Mouse (Mus musculus) erythroblast, embryonic 14.5 days (primary cell): Measurements from ENCODE around the gene Vti1a.

ENCODE experiments used
- GATA1 ChIP-seq: IDR thresholded peaks from 2 replicates; pipeline ENCODE4 v1.6.1; 2012; ENCODE audit warnings: low read length, inconsistent platforms, mixed read lengths
- TAL1 ChIP-seq: IDR thresholded peaks from 3 replicates; pipeline ENCODE4 v1.6.1; 2012; ENCODE audit warnings: low read length, inconsistent platforms, mixed read lengths

DNA sequence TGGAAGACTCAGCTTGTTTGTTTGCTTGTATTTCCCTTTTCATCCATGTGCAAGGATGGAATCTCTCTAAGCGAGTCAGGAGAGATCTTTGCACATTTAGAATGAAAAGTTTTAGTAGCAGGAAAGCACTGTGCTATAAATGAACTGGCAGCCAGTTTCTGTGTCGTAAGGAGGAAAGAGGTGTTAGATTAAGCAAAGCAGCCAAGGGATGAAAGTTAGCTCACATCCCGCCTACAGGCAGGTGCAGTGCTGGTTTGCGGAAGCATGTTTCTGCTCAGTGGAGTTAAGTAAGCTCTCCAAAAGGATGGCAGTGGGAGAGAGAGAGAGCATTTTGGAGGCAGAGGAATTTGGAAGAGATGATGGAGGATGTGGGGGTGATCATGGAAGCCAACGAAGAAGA lies 105.7 kb downstream of the Vti1a start:
- TF ChIP-seq GATA1 (no peak), TAL1 (no peak)
